Mouse (Mus musculus) CH12.LX (cell line): Measurements from ENCODE around the gene Gm20431. TPM values are rescaled to one million over a fixed set of nuclear protein-coding genes. Genes with fewer than 3 reads are reported as not detected.
A peak's percentile ranks its signal among the peaks of the same experiment; 100 is the strongest.

Experiments used
- DNase-seq: peaks from one replicate; pipeline ENCODE4 v3.0.0-alpha.2; 2013; ENCODE audit errors: extremely low read depth
- H3K27ac ChIP-seq: 2 replicates; pipeline ENCODE4 v1.5.1; 2012; ENCODE audit warnings: low read depth, mild to moderate bottlenecking, control low read depth, moderate library complexity; ENCODE audit not compliant: insufficient read depth
- H3K27me3 ChIP-seq: replicated peaks from 2 replicates; pipeline ENCODE3; 2012; ENCODE audit warnings: inconsistent platforms
- H3K36me3 ChIP-seq, 2 experiments: replicated peaks in 1 of 2; 2 replicates each; pipeline versions ENCODE3 to v1.6.1; 2012; ENCODE audit warnings: inconsistent platforms in 1 of 2, low read length in 1 of 2, mild to moderate bottlenecking in 1 of 2, mixed read lengths in 1 of 2, moderate library complexity in 1 of 2; ENCODE audit not compliant: control insufficient read depth in 1 of 2, insufficient read depth in 1 of 2
- H3K4me1 ChIP-seq, 2 experiments: 2 replicates each; pipeline ENCODE4 v1.6.1; 2012; ENCODE audit warnings: inconsistent platforms in 1 of 2, moderate library complexity in 1 of 2; ENCODE audit not compliant: insufficient read depth in 2 of 2, control insufficient read depth in 1 of 2
- H3K4me2 ChIP-seq: 2 replicates; pipeline ENCODE4 v1.6.1; 2012; ENCODE audit warnings: low read depth, mild to moderate bottlenecking, control low read depth; ENCODE audit not compliant: poor library complexity, insufficient read depth, severe bottlenecking
- H3K4me3 ChIP-seq, 3 experiments: fragments of 150-350 bp in 1 of 3; sonication (generic) in 1 of 3; replicated peaks in 1 of 3; 2 replicates each; pipeline versions ENCODE3 to v1.5.1; 2011 to 2012; ENCODE audit warnings: low read depth in 2 of 3, low read length in 2 of 3, mild to moderate bottlenecking in 2 of 3, moderate library complexity in 2 of 3, control low read depth in 1 of 3, improper control_type of control experiment in 1 of 3, inconsistent platforms in 1 of 3, mixed read lengths in 1 of 3; ENCODE audit not compliant: poor library complexity in 1 of 3
- H3K79me2 ChIP-seq: replicated peaks from 2 replicates; pipeline ENCODE4 v1.6.1; 2012; ENCODE audit warnings: mild to moderate bottlenecking, moderate library complexity; ENCODE audit not compliant: control insufficient read depth, poor library complexity, insufficient read depth, severe bottlenecking; ENCODE audit errors: extremely low read depth
- H3K9ac ChIP-seq: 2 replicates; pipeline ENCODE4 v1.6.1; 2012; ENCODE audit warnings: low read depth, mild to moderate bottlenecking, control low read depth, moderate library complexity; ENCODE audit not compliant: insufficient read depth
- H3K9me3 ChIP-seq: replicated peaks from 2 replicates; pipeline ENCODE3; 2012; ENCODE audit warnings: low read length, inconsistent platforms, mixed read lengths
- BHLHE40 ChIP-seq: IDR thresholded peaks from 2 replicates; pipeline ENCODE4 v1.6.1; 2011; ENCODE audit warnings: mild to moderate bottlenecking, low read depth, low read length, improper control_type of control experiment
- CHD1 ChIP-seq: IDR thresholded peaks from 2 replicates; pipeline ENCODE4 v1.6.1; 2012; ENCODE audit warnings: low read depth, low read length, improper control_type of control experiment, inconsistent platforms
- CHD2 ChIP-seq: IDR thresholded peaks from 2 replicates; pipeline ENCODE4 v1.6.1; 2011; ENCODE audit warnings: low read length, improper control_type of control experiment
- ELF1 ChIP-seq: IDR thresholded peaks from 2 replicates; pipeline ENCODE4 v1.6.1; 2014; ENCODE audit warnings: low read depth, mild to moderate bottlenecking, inconsistent platforms, low read length, improper control_type of control experiment
- ETS1 ChIP-seq: conservative IDR thresholded peaks from 2 replicates; pipeline ENCODE4 v1.6.1; 2012; ENCODE audit warnings: low read depth, mild to moderate bottlenecking, inconsistent platforms, low read length, improper control_type of control experiment, moderate library complexity
- IRF4 ChIP-seq: IDR thresholded peaks from 2 replicates; pipeline ENCODE4 v1.6.1; 2014; ENCODE audit warnings: low read depth, mild to moderate bottlenecking, inconsistent platforms, low read length, improper control_type of control experiment
- JUN ChIP-seq: IDR thresholded peaks from 2 replicates; pipeline ENCODE4 v1.6.1; 2011; ENCODE audit warnings: low read depth, mild to moderate bottlenecking, low read length, improper control_type of control experiment, moderate library complexity; ENCODE audit not compliant: insufficient read depth
- JUND ChIP-seq: conservative IDR thresholded peaks from 2 replicates; pipeline ENCODE4 v1.6.1; 2011; ENCODE audit warnings: low read depth, low read length, improper control_type of control experiment
- MEF2A ChIP-seq: IDR thresholded peaks from 2 replicates; pipeline ENCODE4 v1.6.1; 2014; ENCODE audit warnings: low read depth, mild to moderate bottlenecking, inconsistent platforms, low read length, improper control_type of control experiment, borderline replicate concordance
- NELFE ChIP-seq: IDR thresholded peaks from 2 replicates; pipeline ENCODE4 v1.6.1; 2011; ENCODE audit warnings: low read depth, low read length, improper control_type of control experiment
- POLR2A ChIP-seq: IDR thresholded peaks from 2 replicates; pipeline ENCODE4 v1.6.1; 2011; ENCODE audit warnings: low read depth, mild to moderate bottlenecking, improper control_type of control experiment, low read length
- POLR2AphosphoS2 ChIP-seq: IDR thresholded peaks from 2 replicates; pipeline ENCODE4 v1.6.1; 2011; ENCODE audit warnings: low read depth, low read length, improper control_type of control experiment
- RAD21 ChIP-seq: IDR thresholded peaks from 2 replicates; pipeline ENCODE4 v1.6.1; 2011; ENCODE audit warnings: low read depth, mild to moderate bottlenecking, low read length, improper control_type of control experiment, moderate library complexity
- RCOR1 ChIP-seq: conservative IDR thresholded peaks from 2 replicates; pipeline ENCODE4 v1.6.1; 2012; ENCODE audit warnings: low read depth, mild to moderate bottlenecking, inconsistent platforms, low read length, improper control_type of control experiment
- SIN3A ChIP-seq: IDR thresholded peaks from 2 replicates; pipeline ENCODE4 v1.6.1; 2012; ENCODE audit warnings: low read length, improper control_type of control experiment, inconsistent platforms
- SMC3 ChIP-seq: IDR thresholded peaks from 2 replicates; pipeline ENCODE4 v1.6.1; 2011; ENCODE audit warnings: low read depth, low read length, improper control_type of control experiment
- UBTF ChIP-seq: IDR thresholded peaks from 2 replicates; pipeline ENCODE4 v1.6.1; 2012; ENCODE audit warnings: low read depth, mild to moderate bottlenecking, inconsistent platforms, low read length, improper control_type of control experiment, moderate library complexity
- USF1 ChIP-seq: IDR thresholded peaks from 2 replicates; pipeline ENCODE4 v1.6.1; 2014; ENCODE audit warnings: low read depth, mild to moderate bottlenecking, inconsistent platforms, low read length, improper control_type of control experiment
- USF2 ChIP-seq: conservative IDR thresholded peaks from 2 replicates; pipeline ENCODE4 v1.6.1; 2011; ENCODE audit warnings: low read depth, low read length, improper control_type of control experiment
- ZC3H11A ChIP-seq: IDR thresholded peaks from 2 replicates; pipeline ENCODE4 v1.6.1; 2012; ENCODE audit warnings: low read depth, mild to moderate bottlenecking, inconsistent platforms, low read length, improper control_type of control experiment
- ZMIZ1 ChIP-seq: IDR thresholded peaks from 2 replicates; pipeline ENCODE4 v1.6.1; 2012; ENCODE audit warnings: low read depth, mild to moderate bottlenecking, inconsistent platforms, low read length, improper control_type of control experiment
- dilution Hi-C: fragments of 300-500 bp; cut with MboI; formaldehyde crosslinking; loops from 2 replicates; pipeline ENCODE4 v1.14.3; 2020; ENCODE audit warnings: low sequenced_read_pairs; ENCODE audit not compliant: extremely low pct_unique_long_range_greater_than_20kb, extremely low pct_ligation_motif_present
- in situ Hi-C: fragments of 300-500 bp; cut with MboI; formaldehyde crosslinking; loops from 3 replicates; pipeline ENCODE4 v1.14.3; 2019; ENCODE audit warnings: low sequenced_read_pairs, low pct_ligation_motif_present, low pct_unique_long_range_greater_than_20kb, mixed read lengths
- polyA plus RNA-seq: library from polyadenylated mRNA; unstranded; fragments of >175 nt; gene quantifications from 2 replicates; pipeline ENCODE4 v1.2.1, GENCODE M21; 2012; ENCODE audit warnings: low read depth; ENCODE audit not compliant: insufficient read length
- total RNA-seq, 2 experiments: library from RNA; depleted of rRNA; stranded (reverse); fragments of 300-350 nt in 1 of 2; fragments of >200 nt in 1 of 2; gene quantifications; 2 replicates each; pipeline ENCODE4 v1.2.3; 2012 to 2014

Gm20431 gene
- total and polyA plus RNA-seq, 3 experiments = 2.4 to 15.0 TPM; not detected in 1

DNA sequence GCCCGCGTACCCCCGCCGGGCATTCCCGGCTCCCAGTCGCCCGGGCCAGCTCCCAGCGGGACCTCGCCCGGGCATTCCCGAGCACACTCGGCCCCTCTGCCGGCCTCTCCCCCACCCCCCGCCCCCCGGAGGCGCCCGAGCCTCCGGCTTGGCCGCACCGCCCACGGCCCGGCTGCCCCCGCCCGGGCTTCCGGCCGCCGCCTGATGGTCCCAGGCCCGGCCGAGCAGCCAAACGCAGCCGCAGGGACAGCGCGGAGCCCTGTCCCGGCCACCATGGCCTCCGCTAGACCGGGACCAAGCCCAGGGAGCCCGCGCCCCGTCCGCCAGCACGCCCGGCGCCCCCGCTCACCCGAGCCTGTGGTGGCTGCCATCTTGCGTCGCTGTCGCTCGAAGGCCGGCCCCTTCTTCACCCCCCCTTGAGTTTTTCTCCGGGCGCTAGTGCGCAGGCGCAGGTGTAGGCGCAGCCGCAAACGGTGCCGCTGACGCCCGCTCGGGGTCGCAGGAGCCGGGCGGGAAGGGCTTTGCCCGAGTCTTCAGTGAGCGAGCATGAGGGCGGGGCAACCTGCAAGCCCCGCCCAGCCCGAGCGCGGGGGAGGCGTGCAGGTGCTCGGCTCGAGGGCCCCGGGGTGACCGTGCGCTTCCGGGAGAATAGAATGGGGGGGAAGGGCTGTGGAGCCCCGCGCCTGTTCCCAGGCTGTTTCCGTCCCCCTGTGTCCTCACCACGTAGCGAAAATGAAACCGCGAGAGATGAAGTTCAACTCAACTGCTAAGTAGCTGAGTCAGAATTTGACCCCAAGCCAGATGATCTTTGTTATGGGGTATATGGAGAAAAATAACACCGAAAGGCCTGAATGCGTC lies 29.5 kb downstream of the Gm20431 start, which contains the start of gene Ube2v1 (continued):
- TF ChIP-seq IRF4 (peak; percentile 97), USF2 (no peak), JUN (peak; percentile 85), CHD1 (no peak), NELFE (peak; percentile 85), SIN3A (peak; percentile 90), POLR2AphosphoS2 (peak; percentile 59; the same call in 1 of the 2 replicates), RAD21 (no peak), ELF1 (peak; percentile 96), CHD2 (peak; percentile 96), USF1 (peak; percentile 24; the same call in 1 of the 2 replicates)

DNA sequence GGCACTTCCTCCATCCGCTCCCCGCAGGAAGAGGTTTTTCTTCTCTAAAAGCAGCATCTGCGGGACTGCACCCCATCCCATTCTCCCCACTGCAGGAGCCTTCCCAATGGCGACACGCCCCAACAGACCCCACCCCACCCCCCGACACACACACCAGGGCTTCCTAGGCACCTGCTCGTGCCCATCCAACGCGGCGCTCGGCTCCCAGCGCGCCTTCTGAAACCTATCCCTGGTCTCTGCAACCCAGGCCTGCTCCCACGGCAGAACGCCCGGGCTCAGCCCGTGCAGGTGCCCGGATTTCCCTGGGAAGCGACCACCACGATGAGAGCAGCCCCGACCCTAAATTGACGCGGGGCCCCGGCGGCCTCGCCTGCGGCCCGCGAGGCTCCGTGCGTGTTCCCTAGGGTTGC lies 30.1 kb downstream of the Gm20431 start:
- Histone ChIP-seq H3K4me2 (peak overlapping the region; percentile 82), H3K79me2 (peaks cover 53% of the 10 kb centered on the region), H3K27me3 (no peaks in the 10 kb centered on the region), H3K9me3 (peaks cover 3% of the 10 kb centered on the region), H3K4me3 (peak overlapping the region; percentile 61 to 86 (median 71)), H3K4me1 (peaks cover 38 to 60% of the 10 kb centered on the region in 2 experiments), H3K36me3 (peaks cover 21 to 32% of the 10 kb centered on the region in 2 experiments), H3K27ac (peak overlapping the region; percentile 38; the same call in 1 of the 2 replicates), H3K9ac (peak overlapping the region; percentile 97)
- dilution Hi-C loops (no loop called here), in situ Hi-C loops (no loop called here)
- no peak for TF ChIP-seq MEF2A
- TF ChIP-seq POLR2A = no peak
- TF ChIP-seq SMC3 = no peak
- TF ChIP-seq ETS1 = no peak
- no peak for TF ChIP-seq ZC3H11A
- no peak for TF ChIP-seq UBTF
- TF ChIP-seq NELFE = no peak
- no peak for TF ChIP-seq CHD2
- no peak for TF ChIP-seq USF2
- TF ChIP-seq RCOR1 = no peak
- no peak for TF ChIP-seq BHLHE40
- TF ChIP-seq JUND = no peak
- no peak for TF ChIP-seq POLR2AphosphoS2
- no peak for TF ChIP-seq ZMIZ1
- no peak for DNase-seq
